Mouse (Mus musculus) C2C12 (cell line): ENCODE measurements around the gene Gramd1b.

Source experiments
- CEBPB ChIP-seq: IDR thresholded peaks from one replicate; pipeline ENCODE4 v1.6.1; 2011; ENCODE audit warnings: low read depth, mild to moderate bottlenecking, control low read depth, moderate library complexity
- CTCF ChIP-seq: IDR thresholded peaks from one replicate; pipeline ENCODE4 v1.5.1; 2011; ENCODE audit not compliant: control insufficient read depth, insufficient read depth, insufficient read length
- MAX ChIP-seq: IDR thresholded peaks from one replicate; pipeline ENCODE4 v1.6.1; 2011; ENCODE audit warnings: mild to moderate bottlenecking, control low read depth
- MYOD1 ChIP-seq: IDR thresholded peaks from one replicate; pipeline ENCODE4 v1.6.1; 2011; ENCODE audit warnings: low read depth; ENCODE audit not compliant: control insufficient read depth, insufficient read length
- MYOG ChIP-seq: IDR thresholded peaks from one replicate; pipeline ENCODE4 v1.6.1; 2011; ENCODE audit not compliant: control insufficient read depth, insufficient read length; ENCODE audit errors: extremely low read depth
- USF1 ChIP-seq: IDR thresholded peaks from one replicate; pipeline ENCODE4 v1.6.1; 2011; ENCODE audit warnings: low read depth, mild to moderate bottlenecking, control low read depth, moderate library complexity

- no peak for TF ChIP-seq CTCF
- no peak for TF ChIP-seq USF1
- no peak for TF ChIP-seq CEBPB
- no peak for TF ChIP-seq MAX
- TF ChIP-seq MYOG = no peak
- no peak for TF ChIP-seq MYOD1
These were observed 231.9 kb downstream of the Gramd1b start for GRCm38 (mm10) chr9:40299323-40299722.
